Mouse (Mus musculus) cortical plate, adult 2 months (tissue): ENCODE data around the gene Cldn2. TPM values are rescaled to one million over a fixed set of nuclear protein-coding genes. Genes with fewer than 3 reads are reported as not detected.

Experiments used
- H3K27ac ChIP-seq: fragments of 200-500 bp; 2 replicates; pipeline ENCODE4 v1.5.1; 2012; ENCODE audit warnings: low read length, control low read depth, inconsistent platforms; ENCODE audit not compliant: insufficient read depth
- H3K4me1 ChIP-seq: fragments of 200-500 bp; 2 replicates; pipeline ENCODE4 v1.6.1; 2011; ENCODE audit warnings: low read length; ENCODE audit not compliant: control insufficient read depth, insufficient read depth
- H3K4me3 ChIP-seq: fragments of 200-500 bp; 2 replicates; pipeline ENCODE4 v1.5.1; 2011; ENCODE audit warnings: mild to moderate bottlenecking, low read length, control low read depth; ENCODE audit not compliant: insufficient read depth
- CTCF ChIP-seq: fragments of 200-500 bp; IDR thresholded peaks from 2 replicates; pipeline ENCODE4 v1.5.1; 2011; ENCODE audit warnings: mild to moderate bottlenecking, control low read depth, low read length; ENCODE audit not compliant: insufficient read depth; ENCODE audit errors: extremely low read depth
- POLR2A ChIP-seq: fragments of 200-500 bp; IDR thresholded peaks from 2 replicates; pipeline ENCODE4 v1.6.1; 2011; ENCODE audit warnings: mild to moderate bottlenecking, low read length, control low read depth; ENCODE audit not compliant: insufficient read depth; ENCODE audit errors: extremely low read depth
- polyA plus RNA-seq: library from polyadenylated mRNA; depleted of rRNA; stranded (reverse); fragments of >200 nt; gene quantifications from 2 replicates; pipeline ENCODE4 v1.2.3, GENCODE M21; 2012

Cldn2 gene
- polyA plus RNA-seq, 1 experiment, result 0.06 TPM

DNA sequence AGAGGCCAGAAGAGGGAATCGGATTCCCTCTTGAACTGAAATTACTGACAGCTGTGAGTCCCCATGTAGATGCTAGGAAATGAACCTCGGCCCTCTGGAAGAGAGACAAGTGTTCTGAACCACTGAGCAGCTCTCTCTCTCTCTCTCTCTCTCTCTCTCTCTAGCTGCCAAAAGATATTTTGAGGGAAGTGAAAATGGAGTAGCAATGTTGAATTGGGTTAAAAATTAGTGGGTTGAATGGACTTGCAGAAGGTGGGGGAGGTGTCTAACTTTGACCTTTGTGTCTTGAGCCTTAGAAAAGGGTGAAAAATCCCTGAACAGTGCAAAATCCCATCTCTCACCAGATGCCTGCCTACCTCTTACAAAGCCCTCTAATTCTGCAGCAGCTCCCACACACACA is 6.8 kb downstream of the Cldn2 start:
- Histone ChIP-seq H3K27ac (no peak overlapping the region), H3K4me1 (no peaks in the 10 kb centered on the region), H3K4me3 (no peak overlapping the region)
- no peak for TF ChIP-seq CTCF
- no peak for TF ChIP-seq POLR2A

- TF ChIP-seq CTCF (no peak), POLR2A (no peak)
- no peak overlapping the region for H3K27ac ChIP-seq
- H3K4me3 ChIP-seq, result no peak overlapping the region
- no peaks in the 10 kb centered on the region for H3K4me1 ChIP-seq
These were observed 7.5 kb downstream of the Cldn2 start for GRCm38 (mm10) chrX:139808085-139808484.

DNA sequence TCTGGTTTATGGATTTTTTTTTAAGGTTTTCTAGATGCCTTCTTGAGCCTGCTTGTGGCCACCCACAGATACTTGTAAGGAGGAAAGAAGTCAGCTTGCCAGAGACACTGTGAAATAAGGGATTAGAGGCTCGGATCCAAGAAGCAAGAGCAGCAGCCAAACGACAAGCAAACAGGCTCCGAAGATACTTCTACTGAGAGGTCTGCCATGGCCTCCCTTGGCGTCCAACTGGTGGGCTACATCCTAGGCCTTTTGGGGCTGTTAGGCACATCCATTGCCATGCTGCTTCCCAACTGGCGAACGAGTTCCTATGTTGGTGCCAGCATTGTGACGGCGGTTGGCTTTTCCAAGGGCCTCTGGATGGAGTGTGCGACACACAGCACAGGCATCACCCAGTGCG is 7.9 kb downstream of the Cldn2 start:
- Histone ChIP-seq H3K27ac (no peak overlapping the region), H3K4me1 (no peaks in the 10 kb centered on the region), H3K4me3 (no peak overlapping the region)
- TF ChIP-seq POLR2A, result no peak
- TF ChIP-seq CTCF, result no peak

- no peak for TF ChIP-seq CTCF
- TF ChIP-seq POLR2A, result no peak
- no peak overlapping the region for H3K27ac ChIP-seq
- no peaks in the 10 kb centered on the region for H3K4me1 ChIP-seq
- H3K4me3 ChIP-seq, result no peak overlapping the region
These were observed 12.1 kb downstream of the Cldn2 start for GRCm38 (mm10) chrX:139812636-139813298.

DNA sequence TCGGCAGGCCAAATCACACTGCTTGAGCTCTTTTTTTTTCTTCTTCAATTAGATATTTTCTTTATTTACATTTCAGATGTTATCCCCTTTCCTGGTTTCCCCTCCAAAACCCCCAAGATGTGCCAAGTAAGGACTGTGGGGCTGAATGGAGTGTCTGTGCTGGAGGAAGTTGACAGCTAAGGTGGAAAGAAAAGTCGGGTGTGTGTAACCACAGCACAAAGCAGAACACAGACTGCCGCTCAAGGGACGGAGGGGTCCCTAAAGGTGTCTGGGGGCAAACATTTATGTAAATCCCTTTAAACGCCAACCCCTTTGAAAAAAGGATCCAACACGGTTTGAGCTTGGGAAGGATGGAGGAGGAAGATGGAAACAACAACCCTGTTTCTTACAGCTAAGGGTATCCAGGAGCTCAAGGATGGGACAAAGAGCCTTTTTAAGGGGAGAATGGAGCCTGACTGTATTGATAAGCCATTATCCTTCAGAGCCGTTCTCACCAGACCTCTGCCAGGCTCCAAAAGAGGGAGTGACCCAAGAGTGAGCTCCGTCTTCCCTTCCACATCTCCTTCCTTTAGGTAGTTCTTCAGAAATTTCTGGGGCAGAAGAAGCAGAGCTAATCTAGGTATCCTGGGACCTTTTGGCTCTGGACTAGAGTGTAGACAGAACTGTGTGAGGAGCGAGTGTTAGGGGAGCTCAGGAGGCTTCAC is 12.8 kb downstream of the Cldn2 start:
- TF ChIP-seq CTCF, result no peak
- TF ChIP-seq POLR2A, result no peak
- H3K27ac ChIP-seq, result no peak overlapping the region
- H3K4me3 ChIP-seq, result no peak overlapping the region
- H3K4me1 ChIP-seq, result no peaks in the 10 kb centered on the region

DNA sequence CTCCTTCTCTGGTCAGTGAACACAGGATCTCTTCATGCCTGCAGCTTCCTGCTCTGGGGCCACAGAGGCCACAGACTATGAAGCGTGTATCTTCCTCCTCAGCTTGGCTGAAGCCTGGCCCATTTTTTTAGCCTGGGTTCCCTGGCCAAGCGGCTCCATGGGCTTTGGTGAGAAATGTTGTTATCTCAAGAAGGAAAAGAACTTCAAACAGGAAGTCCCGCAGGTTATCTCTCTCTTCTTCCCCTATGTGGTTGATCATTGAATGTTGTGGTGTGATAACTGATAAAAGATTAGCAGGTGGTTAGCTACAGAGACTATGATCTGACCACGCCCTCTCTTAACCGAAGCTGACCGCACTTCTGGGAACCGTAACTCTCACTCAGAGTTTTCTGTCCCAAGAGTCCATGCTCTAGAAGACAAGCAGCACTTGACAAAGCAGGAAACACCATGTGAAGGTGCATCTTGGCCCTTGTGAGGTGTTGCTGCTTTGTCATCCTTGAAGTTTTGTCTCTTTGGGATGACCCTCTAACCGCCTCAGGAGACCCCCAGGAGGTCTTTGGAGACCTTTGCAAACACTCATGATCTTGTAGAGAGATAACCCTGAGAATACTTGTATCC is 13.5 kb downstream of the Cldn2 start:
- Histone ChIP-seq H3K4me1 (no peaks in the 10 kb centered on the region), H3K27ac (no peak overlapping the region), H3K4me3 (no peak overlapping the region)
- no peak for TF ChIP-seq CTCF
- no peak for TF ChIP-seq POLR2A

- no peak overlapping the region for H3K4me3 ChIP-seq
- TF ChIP-seq POLR2A (no peak), CTCF (no peak)
- H3K4me1 ChIP-seq, result no peaks in the 10 kb centered on the region
- no peak overlapping the region for H3K27ac ChIP-seq
These were observed 14.6 kb downstream of the Cldn2 start for GRCm38 (mm10) chrX:139815201-139815600.

DNA sequence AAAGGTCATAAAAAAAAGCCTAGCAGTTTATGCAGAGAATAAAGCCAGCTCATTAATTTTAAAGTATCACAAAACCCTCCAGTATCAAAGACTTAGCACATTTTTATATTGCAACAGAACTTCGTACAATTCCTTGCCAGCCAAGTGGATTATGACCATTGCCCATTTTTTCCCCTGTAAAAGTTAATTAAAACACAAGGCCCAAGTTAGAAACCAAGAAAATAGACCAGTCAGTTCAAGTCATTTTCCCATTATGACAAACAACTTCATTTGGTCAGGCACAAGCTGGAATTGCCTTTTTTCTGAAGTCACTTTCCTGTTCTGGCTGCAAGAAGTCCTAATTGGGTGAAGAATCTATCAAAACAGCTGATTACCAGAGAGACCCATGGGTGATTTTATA is 24.8 kb downstream of the Cldn2 start:
- no peak overlapping the region for H3K4me3 ChIP-seq
- H3K27ac ChIP-seq, result no peak overlapping the region
- no peak for TF ChIP-seq CTCF
- no peak for TF ChIP-seq POLR2A
- H3K4me1 ChIP-seq, result no peaks in the 10 kb centered on the region

GRCm38 (mm10) chrX:139826926-139827325 is 26.3 kb downstream of the Cldn2 start:
- H3K27ac ChIP-seq, result no peak overlapping the region
- H3K4me1 ChIP-seq, result no peaks in the 10 kb centered on the region
- TF ChIP-seq POLR2A, result no peak
- H3K4me3 ChIP-seq, result no peak overlapping the region

DNA sequence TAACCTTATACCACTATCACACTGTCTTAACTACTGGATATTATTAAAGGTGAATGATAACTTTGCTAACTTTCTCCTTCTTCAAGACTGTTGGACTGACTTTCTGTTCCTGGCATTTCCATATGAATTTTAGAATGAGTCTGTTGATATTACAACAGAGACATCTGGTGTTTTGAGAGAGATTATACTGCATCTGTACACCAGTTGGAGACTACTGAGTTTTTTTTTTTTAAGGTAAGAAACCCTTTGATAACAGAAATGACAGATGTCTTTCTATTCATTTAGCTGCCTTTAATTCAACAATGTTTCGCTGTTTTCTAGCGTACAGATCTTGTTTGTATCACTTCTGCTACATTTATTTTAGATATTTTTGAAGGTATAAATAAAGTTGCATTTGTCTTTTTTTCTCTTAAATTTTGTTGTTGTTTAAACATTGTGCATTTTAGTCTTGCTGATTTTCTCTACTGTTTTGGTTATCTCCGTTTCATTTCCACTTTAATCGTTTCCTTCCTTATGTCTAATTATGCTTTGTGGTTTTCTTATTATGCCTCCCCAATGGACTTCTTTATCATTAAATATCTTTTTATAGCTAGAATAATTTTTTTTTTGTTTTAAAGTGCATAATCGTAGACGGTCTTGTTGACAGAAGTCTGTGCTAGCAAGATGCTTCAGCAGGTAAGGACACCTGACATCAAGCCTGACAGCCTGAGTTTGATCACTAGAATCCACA is 27.9 kb downstream of the Cldn2 start:
- H3K27ac ChIP-seq, result no peak overlapping the region
- no peak for TF ChIP-seq POLR2A
- TF ChIP-seq CTCF, result no peak
- no peaks in the 10 kb centered on the region for H3K4me1 ChIP-seq
- H3K4me3 ChIP-seq, result no peak overlapping the region
